Mouse (Mus musculus) CD8-positive naive resting alpha-beta T cell, adult 57 days (primary cell): ENCODE data around the gene Obp2b. TPM values are rescaled to one million over a fixed set of nuclear protein-coding genes. Genes with fewer than 3 reads are reported as not detected.

Source experiments
- total RNA-seq: library from RNA; stranded (reverse); gene quantifications from one replicate; pipeline ENCODE4 v1.2.4, GENCODE M21; 2023

The Obp2b gene
- not detected for total RNA-seq

DNA sequence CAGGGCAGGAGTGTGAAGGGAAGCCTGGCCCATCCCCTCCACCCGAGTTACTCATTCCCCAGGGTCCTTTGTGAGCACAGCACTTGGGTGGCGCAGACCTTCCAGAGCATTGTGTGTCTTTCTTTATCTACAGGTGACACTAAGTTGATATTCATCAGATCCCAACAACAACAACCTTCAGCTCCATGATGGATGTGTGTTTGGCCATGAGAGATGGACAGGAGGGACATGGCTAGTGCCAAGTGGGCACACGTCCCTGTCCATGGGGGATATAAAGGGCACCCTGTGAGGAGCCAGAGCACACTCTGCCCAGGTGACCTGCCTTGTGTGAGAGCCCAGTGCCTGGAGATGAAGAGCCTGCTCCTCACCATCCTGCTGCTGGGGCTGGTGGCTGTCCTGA lies at the start of gene Obp2b:
Gene Obp2b, plus strand, starts transcription at position 301 of the 400 bp plus-strand sequence.

DNA sequence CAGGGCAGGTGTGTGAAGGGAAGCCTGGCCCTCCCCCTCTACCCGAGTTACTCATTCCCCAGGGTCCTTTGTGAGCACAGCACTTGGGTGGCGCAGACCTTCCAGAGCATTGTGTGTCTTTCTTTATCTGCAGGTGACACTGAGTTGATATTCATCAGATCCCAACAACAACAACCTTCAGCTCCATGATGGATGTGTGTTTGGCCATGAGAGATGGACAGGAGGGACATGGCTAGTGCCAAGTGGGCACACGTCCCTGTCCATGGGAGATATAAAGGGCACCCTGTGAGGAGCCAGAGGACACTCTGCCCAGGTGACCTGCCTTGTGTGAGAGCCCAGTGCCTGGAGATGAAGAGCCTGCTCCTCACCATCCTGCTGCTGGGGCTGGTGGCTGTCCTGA lies 37.1 kb upstream of the Obp2b start, which contains the start of gene Obp2a:
Gene Obp2a, plus strand, starts transcription at position 301 of the 400 bp plus-strand sequence.

DNA sequence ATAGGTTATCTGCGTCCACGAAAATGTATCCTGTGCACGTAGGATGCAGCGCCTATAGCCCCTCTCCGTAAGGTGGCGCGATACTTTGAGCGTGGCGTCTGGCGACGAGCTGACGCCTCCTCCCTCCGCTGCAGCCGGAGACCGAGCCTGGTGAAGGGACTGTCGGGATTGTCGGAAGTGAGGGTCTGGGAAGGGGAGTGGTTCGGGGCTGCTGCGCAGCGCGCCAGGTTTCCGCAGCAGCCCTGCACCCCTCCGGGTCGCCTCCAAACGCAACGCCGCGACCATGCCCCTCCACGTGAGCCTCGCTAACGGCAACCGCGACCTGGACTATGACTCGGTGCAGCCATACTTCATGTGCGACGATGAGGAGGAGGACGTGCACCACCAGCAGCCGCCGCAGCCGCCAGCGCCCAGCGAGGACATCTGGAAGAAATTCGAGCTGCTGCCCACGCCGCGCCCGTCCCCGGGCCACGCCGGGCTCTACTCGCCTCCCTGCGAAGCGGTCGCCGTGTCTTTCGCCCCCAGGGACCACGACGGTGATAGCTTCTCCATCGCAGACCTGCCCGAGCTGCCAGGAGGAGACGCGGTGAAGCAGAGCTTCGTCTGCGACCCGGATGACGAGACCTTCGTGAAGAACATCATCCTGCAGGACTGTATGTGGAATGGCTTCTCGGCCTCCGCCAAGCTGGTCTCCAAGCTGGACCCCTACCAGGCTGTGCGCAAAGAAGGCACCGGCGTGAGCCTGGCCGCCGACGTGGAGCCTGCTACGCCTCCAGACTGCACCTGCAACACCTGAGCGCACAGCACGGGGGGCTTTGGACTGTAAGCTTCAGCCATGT lies 29.9 kb upstream of the Obp2b start, which contains the start of gene Bmyc:
Gene Bmyc, plus strand, starts transcription at position 97 of the 839 bp plus-strand sequence.

DNA sequence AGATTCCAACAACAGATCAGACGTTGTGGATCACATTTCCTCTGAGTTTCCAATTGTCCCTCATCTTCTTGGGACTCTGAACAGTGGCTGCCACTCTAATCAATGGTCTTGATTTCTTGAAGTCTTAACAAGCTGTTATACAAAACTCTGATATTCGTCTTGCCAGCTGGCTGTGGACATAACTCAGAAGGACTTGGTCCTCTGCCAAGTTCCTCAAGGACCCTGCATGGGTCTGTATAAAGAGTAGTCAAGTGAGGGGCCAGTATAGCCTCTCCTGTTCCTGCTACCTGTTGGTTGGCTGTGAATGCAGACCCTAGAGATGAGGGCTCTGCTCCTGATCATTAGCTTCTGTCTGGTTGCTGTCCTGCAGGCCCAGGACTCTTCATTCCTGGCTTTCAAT lies 28.5 kb downstream of the Obp2b start, which contains the start of gene Lcn3:
Gene Lcn3, plus strand, starts transcription at position 301 of the 400 bp plus-strand sequence.

DNA sequence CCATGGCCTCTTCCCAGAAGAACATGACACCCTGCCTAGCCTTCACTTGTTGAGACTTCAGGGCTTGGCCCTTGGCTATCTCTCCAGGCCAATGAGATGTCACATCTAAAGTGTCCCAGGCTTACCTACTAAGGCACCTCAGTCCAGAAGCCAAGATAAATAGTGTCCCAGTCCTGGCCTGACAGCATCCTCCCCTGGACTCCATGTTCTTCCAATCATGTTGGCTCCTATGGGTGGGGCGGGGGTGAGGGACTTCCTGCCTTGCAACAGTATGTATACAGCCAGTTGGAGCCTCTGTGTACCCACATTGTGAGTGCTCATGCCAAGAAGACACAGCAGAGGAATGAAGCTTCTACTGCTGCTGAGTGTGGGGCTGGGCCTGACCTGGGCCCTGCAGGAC lies 39.9 kb downstream of the Obp2b start, which contains the start of gene Lcn11:
Gene Lcn11, plus strand, starts transcription at position 301 of the 400 bp plus-strand sequence.

DNA sequence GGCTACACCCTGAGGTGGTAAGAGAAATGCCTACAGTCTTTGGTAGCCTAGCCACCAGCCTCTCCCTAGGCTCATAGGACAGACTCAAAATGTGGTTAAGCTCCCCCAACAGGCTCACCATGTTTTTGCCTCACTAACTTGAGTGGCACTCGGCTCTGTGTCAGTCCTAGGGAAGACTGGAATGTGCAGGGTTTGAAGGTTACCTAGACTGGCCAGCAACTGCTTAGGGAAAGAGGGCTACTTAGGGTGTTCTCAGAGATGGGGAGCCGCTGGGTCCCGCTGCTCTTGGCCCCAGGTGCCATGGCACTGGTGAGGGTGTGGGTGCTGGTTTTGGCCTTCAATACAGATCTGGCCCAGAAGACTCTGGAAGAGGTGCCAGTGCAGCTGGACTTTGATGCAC lies 45.1 kb downstream of the Obp2b start, which contains the start of gene Gm13539:
Gene Gm13539, plus strand, starts transcription at position 301 of the 400 bp plus-strand sequence.

Other genes starting within 250 kb of the Obp2b start
- gene Lcn12, start 243.1 kb upstream of the Obp2b start, total RNA-seq, result not detected
- gene Fbxw5, start 236.3 kb upstream of the Obp2b start, total RNA-seq, result 60.4 TPM
- gene C8g, start 235.3 kb upstream of the Obp2b start, total RNA-seq, result not detected
- 40.5 TPM for gene Traf2, start 190.1 kb upstream of the Obp2b start, total RNA-seq
- 100 TPM for gene Edf1, start 179.2 kb upstream of the Obp2b start, total RNA-seq
- gene Mamdc4, start 162.2 kb upstream of the Obp2b start, total RNA-seq, result 2.0 TPM
- gene Phpt1, start 161.8 kb upstream of the Obp2b start, total RNA-seq, result 18.9 TPM
- gene Ajm1, start 155.3 kb upstream of the Obp2b start, total RNA-seq, result 0.70 TPM
- gene Rabl6, start 128.5 kb upstream of the Obp2b start, total RNA-seq, result 115 TPM
- gene Ccdc183, start 119.3 kb upstream of the Obp2b start, total RNA-seq, result not detected
- gene Tmem141, start 115.0 kb upstream of the Obp2b start, total RNA-seq, result 0.80 TPM
- 2.1 TPM for gene Fcna, start 109.0 kb upstream of the Obp2b start, total RNA-seq
- gene Lcn8, start 83.9 kb upstream of the Obp2b start, total RNA-seq, result not detected
- gene Lcn5, start 79.1 kb upstream of the Obp2b start, total RNA-seq, result not detected
- gene Lcn6, start 60.2 kb upstream of the Obp2b start, total RNA-seq, result not detected
- gene Lcn10, start 54.3 kb upstream of the Obp2b start, total RNA-seq, result not detected
- gene Obp2a, start 37.0 kb upstream of the Obp2b start, total RNA-seq, result not detected
- 16.7 TPM for gene Bmyc, start 30.3 kb upstream of the Obp2b start, total RNA-seq
- gene Lcn3, start 28.6 kb downstream of the Obp2b start, total RNA-seq, result not detected
- not detected for gene Lcn11, start 40.0 kb downstream of the Obp2b start, total RNA-seq
- gene Gm13539, start 45.2 kb downstream of the Obp2b start, total RNA-seq, result not detected
- gene Glt6d1, start 78.8 kb downstream of the Obp2b start, total RNA-seq, result not detected
- not detected for gene Lcn9, start 86.1 kb downstream of the Obp2b start, total RNA-seq
- not detected for gene Sohlh1, start 110.2 kb downstream of the Obp2b start, total RNA-seq
- gene Kcnt1, start 126.7 kb downstream of the Obp2b start, total RNA-seq, result not detected
- gene Camsap1, start 246.3 kb downstream of the Obp2b start, total RNA-seq, result 38.6 TPM